Mouse (Mus musculus) lung, postnatal 0 days (tissue): Measurements from ENCODE around the gene Cxcr1.
"Not testable (repeated sequence)": the region's sequence is repeated elsewhere in the genome, so short reads cannot be mapped to it uniquely, and the experiment has no call there.

Experiments used
- CTCF ChIP-seq: IDR thresholded peaks from 2 replicates; pipeline ENCODE4 v1.5.1; 2016; ENCODE audit warnings: antibody characterized with exemption, mild to moderate bottlenecking
- EP300 ChIP-seq: IDR thresholded peaks from 2 replicates; pipeline ENCODE4 v1.6.1; 2016; ENCODE audit warnings: antibody characterized with exemption, mild to moderate bottlenecking, control low read depth

DNA sequence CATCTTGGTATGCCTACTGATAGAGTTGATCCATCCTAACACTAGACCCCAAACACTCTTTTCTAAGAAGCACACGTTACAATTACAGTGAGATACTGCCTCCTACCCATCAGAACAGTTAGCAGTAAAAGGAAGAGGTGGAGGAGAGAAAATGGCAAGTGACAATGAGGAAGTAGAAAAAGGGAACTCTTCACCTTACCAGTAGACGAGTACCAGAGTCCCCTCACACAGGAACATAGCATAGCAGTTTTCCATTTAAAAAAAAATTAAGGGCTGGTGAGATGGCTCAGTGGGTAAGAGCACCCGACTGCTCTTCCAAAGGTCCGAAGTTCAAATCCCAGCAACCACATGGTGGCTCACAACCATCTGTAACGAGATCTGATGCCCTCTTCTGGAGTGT, 34.8 kb downstream of the Cxcr1 start:
- TF ChIP-seq CTCF, EP300: not testable (repeated sequence)
